Mouse (Mus musculus): ENCODE measurements at regions not wholly inside any gene's neighbourhood (a gene's known extent, or its start where the extent isn't known, plus 50 kb on each side); places are given as distances from the start of the nearest gene placed in this dataset.

GRCm38 (mm10) chr9:33258241-33258640, 622.2 kb downstream of the Ets1 start:
- TF ChIP-seq EP300 (IDR thresholded peaks at IDR 0.05; ENCODE audit: low read depth) (no peak), CTCF (IDR thresholded peaks at IDR 0.05; ENCODE audit: low read depth) (no peak)
